Mouse (Mus musculus): ENCODE data around the gene Serpina3c. TPM values are rescaled to one million over a fixed set of nuclear protein-coding genes. Genes with fewer than 3 reads are reported as not detected.
A peak's percentile ranks its signal among the peaks of the same experiment; 100 is the strongest.

Gene Serpina3c
- polyA plus RNA-seq, 1 experiment from 2014 or later: not detected

GRCm38 (mm10) chr12:104108507-104108906 is 45.2 kb downstream of the Serpina3c start:
- no peaks in the 10 kb centered on the region for H3K27me3 ChIP-seq
- WGBS (ENCODE audit: insufficient replicate concordance): 43% methylated on average over 2 of the region's 2 CpGs
- H3K36me3 ChIP-seq: no peaks in the 10 kb centered on the region
- H3K9ac ChIP-seq: no peak overlapping the region
- no peak overlapping the region for H3K27ac ChIP-seq
- H3K4me2 ChIP-seq: no peak overlapping the region
- H3K4me1 ChIP-seq (replicated peaks): peaks cover 5% of the 10 kb centered on the region; the same call in 1 of the 2 replicates
- DNase-seq (no peak), ATAC-seq (ENCODE audit: low read depth) (peak; percentile 35; the same call in 1 of the 2 replicates)
- H3K9me3 ChIP-seq (replicated peaks): no peaks in the 10 kb centered on the region
- H3K4me3 ChIP-seq (replicated peaks): no peak overlapping the region

GRCm38 (mm10) chr12:104106919-104107318 is 46.8 kb downstream of the Serpina3c start:
- H3K36me3 ChIP-seq: no peaks in the 10 kb centered on the region
- no peak overlapping the region for H3K27ac ChIP-seq
- H3K27me3 ChIP-seq: no peaks in the 10 kb centered on the region
- no peaks in the 10 kb centered on the region for H3K9me3 ChIP-seq (replicated peaks)
- no peak overlapping the region for H3K9ac ChIP-seq
- H3K4me3 ChIP-seq (replicated peaks): no peak overlapping the region
- peaks cover 5% of the 10 kb centered on the region; the same call in 1 of the 2 replicates for H3K4me1 ChIP-seq (replicated peaks)
- no peak for DNase-seq
- no peak overlapping the region for H3K4me2 ChIP-seq
- peak; percentile 57 for ATAC-seq (ENCODE audit: low read depth)

- no peak overlapping the region for H3K27ac ChIP-seq
- H3K9ac ChIP-seq: no peak overlapping the region
- no peak overlapping the region for H3K4me3 ChIP-seq (replicated peaks)
- no peaks in the 10 kb centered on the region for H3K27me3 ChIP-seq
- H3K36me3 ChIP-seq: no peaks in the 10 kb centered on the region
- H3K4me1 ChIP-seq (replicated peaks): peaks cover 5% of the 10 kb centered on the region; the same call in 1 of the 2 replicates
- no peak overlapping the region for H3K4me2 ChIP-seq
- DNase-seq (no peak), ATAC-seq (ENCODE audit: low read depth) (no peak)
- no peaks in the 10 kb centered on the region for H3K9me3 ChIP-seq (replicated peaks)
These were observed 47.8 kb downstream of the Serpina3c start for GRCm38 (mm10) chr12:104105847-104106246.

- DNase-seq (no peak), ATAC-seq (ENCODE audit: low read depth) (no peak)
- Histone ChIP-seq H3K4me3 (replicated peaks) (no peak within 1 kb of the TSS), H3K36me3 (no peaks in the 10 kb centered on the region), H3K27me3 (no peaks in the 10 kb centered on the region), H3K9ac (no peak within 1 kb of the TSS), H3K27ac (no peak within 1 kb of the TSS), H3K9me3 (replicated peaks) (no peaks in the 10 kb centered on the region), H3K4me2 (no peak within 1 kb of the TSS), H3K4me1 (replicated peaks) (no peaks in the 10 kb centered on the region)
- 72% methylated on average over 6 of the region's 6 CpGs for WGBS (ENCODE audit: insufficient replicate concordance)
These were observed 52.9 kb downstream of the Serpina3c start, which contains the start of gene Serpina5 for GRCm38 (mm10) chr12:104100768-104101167. Gene Serpina5 (plus strand): TSS chr12:104101113.

Other genes with a start within 250 kb of the Serpina3c start
- gene Serpina1c, start 249.0 kb downstream of the Serpina3c start, polyA plus RNA-seq (2015; fragmentation: Nextera tagmentation; extraction: Ambion mirVana): 90.8 and 93.1 TPM in 2 replicates
- gene Serpina1e, start 194.9 kb downstream of the Serpina3c start, polyA plus RNA-seq (2015; fragmentation: Nextera tagmentation; extraction: Ambion mirVana): 82.4 and 89.4 TPM in 2 replicates
- gene Serpina11, start 163.9 kb downstream of the Serpina3c start, polyA plus RNA-seq (2015; fragmentation: Nextera tagmentation; extraction: Ambion mirVana): 5.0 and 5.4 TPM in 2 replicates
- gene Serpina9, start 140.1 kb downstream of the Serpina3c start, polyA plus RNA-seq (2015; fragmentation: Nextera tagmentation; extraction: Ambion mirVana): not detected in 2 replicates
- 0.06 TPM in 1 of 2 replicates, not detected in the other for gene Serpina12, start 109.4 kb downstream of the Serpina3c start, polyA plus RNA-seq (2015; fragmentation: Nextera tagmentation; extraction: Ambion mirVana)
- 0.05 TPM in 1 of 2 replicates, not detected in the other for gene Serpina5, start 52.8 kb downstream of the Serpina3c start, polyA plus RNA-seq (2015; fragmentation: Nextera tagmentation; extraction: Ambion mirVana)
- not detected in 2 replicates for gene Serpina3a, start 41.1 kb downstream of the Serpina3c start, polyA plus RNA-seq (2015; fragmentation: Nextera tagmentation; extraction: Ambion mirVana)
- 0.06 and 0.20 TPM in 2 replicates for gene Serpina3b, start 25.9 kb downstream of the Serpina3c start, polyA plus RNA-seq (2015; fragmentation: Nextera tagmentation; extraction: Ambion mirVana)
- gene Serpina3f, start 60.7 kb upstream of the Serpina3c start, polyA plus RNA-seq (2015; fragmentation: Nextera tagmentation; extraction: Ambion mirVana): 0.17 and 0.20 TPM in 2 replicates
- gene Serpina3g, start 82.4 kb upstream of the Serpina3c start, polyA plus RNA-seq (2015; fragmentation: Nextera tagmentation; extraction: Ambion mirVana): 1.4 and 1.9 TPM in 2 replicates
- gene Serpina3i, start 109.3 kb upstream of the Serpina3c start, polyA plus RNA-seq (2015; fragmentation: Nextera tagmentation; extraction: Ambion mirVana): 0.12 and 0.20 TPM in 2 replicates
- not detected in 2 replicates for gene Serpina3j, start 160.7 kb upstream of the Serpina3c start, polyA plus RNA-seq (2015; fragmentation: Nextera tagmentation; extraction: Ambion mirVana)
- gene Serpina3k, start 184.6 kb upstream of the Serpina3c start, polyA plus RNA-seq (2015; fragmentation: Nextera tagmentation; extraction: Ambion mirVana): not detected in 2 replicates
- 0.06 TPM in 1 of 2 replicates, not detected in the other for gene Serpina3m, start 184.6 kb upstream of the Serpina3c start, polyA plus RNA-seq (2015; fragmentation: Nextera tagmentation; extraction: Ambion mirVana)